Mouse (Mus musculus): ENCODE results near the gene Ehd1. TPM values are rescaled to one million over a fixed set of nuclear protein-coding genes. Genes with fewer than 3 reads are reported as not detected.
A peak's percentile ranks its signal among the peaks of the same experiment; 100 is the strongest.

Ehd1 gene
- polyA plus RNA-seq, 1 experiment from 2014 or later, result 85.5 TPM

DNA sequence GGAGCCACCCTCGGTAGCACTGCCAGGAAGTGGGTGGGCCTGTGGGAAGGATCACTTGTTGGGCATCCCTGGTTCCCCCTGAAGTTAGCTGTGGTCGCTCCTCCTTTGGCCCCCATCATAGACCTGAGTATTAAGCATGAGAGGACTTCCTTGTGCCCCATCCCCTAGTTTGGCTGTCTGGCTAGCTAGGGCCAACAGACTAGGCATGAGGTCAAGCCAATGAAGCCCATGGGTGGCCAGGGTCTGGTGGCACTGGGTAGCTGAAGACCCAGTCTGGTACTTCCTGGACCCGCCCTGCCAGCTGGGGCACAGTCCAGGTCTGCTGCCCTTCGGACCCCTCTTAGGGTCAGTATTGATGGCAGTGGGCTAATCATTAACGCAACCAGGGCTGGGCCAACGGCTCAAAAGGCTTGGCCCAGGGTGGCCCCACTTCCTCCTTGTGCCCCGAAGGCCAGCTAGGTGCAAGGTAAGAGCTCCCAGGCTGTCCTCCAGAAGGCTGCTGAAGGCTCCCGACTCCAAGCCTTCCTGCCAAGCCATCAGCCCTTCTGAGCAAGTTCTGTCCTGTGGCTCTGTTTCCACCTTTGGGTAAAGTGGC, 13.6 kb upstream of the Ehd1 start:
- no peak overlapping the region for H3K4me3 ChIP-seq
- H3K9me3 ChIP-seq, result no peaks in the 10 kb centered on the region
- H3K36me3 ChIP-seq, result peaks cover 50% of the 10 kb centered on the region
- H3K9ac ChIP-seq, result no peak overlapping the region
- 86% methylated on average over 8 of the region's 8 CpGs for WGBS
- H3K27me3 ChIP-seq, result no peaks in the 10 kb centered on the region
- no peak overlapping the region for H3K27ac ChIP-seq (replicated peaks)
- no peak for ATAC-seq (ENCODE audit: low read depth)
- H3K4me1 ChIP-seq (replicated peaks), result no peaks in the 10 kb centered on the region
- no peak overlapping the region for H3K4me2 ChIP-seq

DNA sequence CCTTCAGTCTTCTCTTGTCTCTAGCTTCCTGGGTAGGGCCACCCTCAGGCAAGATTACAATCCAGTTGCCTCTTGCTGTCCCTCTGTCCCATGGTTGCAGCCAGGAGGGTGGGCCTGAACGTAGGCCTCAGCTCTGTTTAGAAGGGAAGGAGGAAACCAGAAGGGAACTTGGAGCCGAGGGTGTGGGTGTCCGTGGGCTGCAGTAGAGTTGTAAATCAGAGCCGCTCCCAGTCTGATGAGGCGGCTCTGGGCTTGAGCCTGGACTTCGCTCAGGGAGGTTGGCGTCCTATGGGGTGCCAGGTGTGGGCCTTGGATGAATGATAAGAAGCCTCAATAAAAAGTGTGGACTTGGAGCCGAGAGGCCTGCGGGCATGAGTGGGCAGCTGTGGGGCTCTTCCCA, 12.3 kb upstream of the Ehd1 start:
- H3K4me3 ChIP-seq, result no peak overlapping the region
- H3K36me3 ChIP-seq, result peaks cover 38% of the 10 kb centered on the region
- ATAC-seq (ENCODE audit: low read depth), result no peak
- 72% methylated on average over 9 of the region's 9 CpGs for WGBS
- H3K4me1 ChIP-seq (replicated peaks), result no peaks in the 10 kb centered on the region
- H3K9ac ChIP-seq, result no peak overlapping the region; the same call in 1 of the 2 replicates
- no peak overlapping the region for H3K4me2 ChIP-seq
- no peak overlapping the region for H3K27ac ChIP-seq (replicated peaks)
- H3K27me3 ChIP-seq, result no peaks in the 10 kb centered on the region
- no peaks in the 10 kb centered on the region for H3K9me3 ChIP-seq

DNA sequence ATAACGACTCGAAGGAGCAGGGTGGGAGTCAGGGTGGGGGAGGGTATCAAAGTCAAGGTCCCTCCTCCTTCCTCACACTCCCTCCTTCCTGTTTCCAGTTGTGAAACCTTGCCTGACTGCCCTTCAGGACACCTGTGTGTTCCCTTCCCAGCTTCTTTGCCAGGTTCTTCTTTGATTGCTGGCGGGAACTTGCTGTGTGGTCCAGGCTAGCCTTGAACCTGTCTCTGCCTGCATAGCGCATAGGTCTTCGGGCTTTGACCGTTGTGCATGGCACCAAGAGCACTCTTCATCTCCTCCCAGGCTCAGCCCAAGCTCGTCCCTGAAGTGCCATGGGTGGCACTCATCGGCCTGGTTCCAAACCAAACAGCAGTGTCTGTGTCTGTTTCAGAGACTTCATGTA, 11.6 kb upstream of the Ehd1 start:
- no peak overlapping the region for H3K27ac ChIP-seq (replicated peaks)
- no peak for ATAC-seq (ENCODE audit: low read depth)
- WGBS, result 85% methylated on average over 8 of the region's 8 CpGs
- no peak overlapping the region for H3K4me2 ChIP-seq
- no peak overlapping the region for H3K4me3 ChIP-seq
- H3K4me1 ChIP-seq (replicated peaks), result no peaks in the 10 kb centered on the region
- H3K36me3 ChIP-seq, result peaks cover 32% of the 10 kb centered on the region
- no peaks in the 10 kb centered on the region for H3K9me3 ChIP-seq
- H3K9ac ChIP-seq, result no peak overlapping the region
- H3K27me3 ChIP-seq, result no peaks in the 10 kb centered on the region

DNA sequence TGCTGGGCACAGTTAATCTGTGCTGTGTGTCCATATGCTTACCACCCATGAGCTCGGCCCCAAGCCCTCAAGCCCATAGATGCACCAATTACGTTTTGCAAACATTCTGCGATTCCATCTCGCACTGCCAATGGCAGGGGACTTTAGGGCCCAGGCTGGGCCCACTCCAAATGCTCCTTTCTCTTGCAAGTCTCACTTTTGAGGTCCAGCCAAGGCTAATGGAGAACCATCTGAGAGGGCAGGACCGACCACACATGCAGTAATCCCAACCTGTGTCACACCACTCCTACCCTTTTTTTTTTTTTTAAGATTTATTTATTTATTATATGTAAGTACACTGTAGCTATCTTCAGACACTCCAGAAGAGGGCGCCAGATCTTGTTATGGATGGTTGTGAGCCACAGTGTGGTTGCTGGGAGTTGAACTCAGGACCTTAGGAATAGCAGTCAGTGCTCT, 10.8 kb upstream of the Ehd1 start:
- H3K9ac ChIP-seq, result no peak overlapping the region
- no peak overlapping the region for H3K27ac ChIP-seq (replicated peaks)
- 71% methylated on average over 6 of the region's 6 CpGs for WGBS
- H3K4me1 ChIP-seq (replicated peaks), result no peaks in the 10 kb centered on the region
- peaks cover 24% of the 10 kb centered on the region for H3K36me3 ChIP-seq
- no peaks in the 10 kb centered on the region for H3K9me3 ChIP-seq
- ATAC-seq (ENCODE audit: low read depth), result no peak
- no peak overlapping the region for H3K4me2 ChIP-seq
- H3K27me3 ChIP-seq, result no peaks in the 10 kb centered on the region
- no peak overlapping the region for H3K4me3 ChIP-seq

DNA sequence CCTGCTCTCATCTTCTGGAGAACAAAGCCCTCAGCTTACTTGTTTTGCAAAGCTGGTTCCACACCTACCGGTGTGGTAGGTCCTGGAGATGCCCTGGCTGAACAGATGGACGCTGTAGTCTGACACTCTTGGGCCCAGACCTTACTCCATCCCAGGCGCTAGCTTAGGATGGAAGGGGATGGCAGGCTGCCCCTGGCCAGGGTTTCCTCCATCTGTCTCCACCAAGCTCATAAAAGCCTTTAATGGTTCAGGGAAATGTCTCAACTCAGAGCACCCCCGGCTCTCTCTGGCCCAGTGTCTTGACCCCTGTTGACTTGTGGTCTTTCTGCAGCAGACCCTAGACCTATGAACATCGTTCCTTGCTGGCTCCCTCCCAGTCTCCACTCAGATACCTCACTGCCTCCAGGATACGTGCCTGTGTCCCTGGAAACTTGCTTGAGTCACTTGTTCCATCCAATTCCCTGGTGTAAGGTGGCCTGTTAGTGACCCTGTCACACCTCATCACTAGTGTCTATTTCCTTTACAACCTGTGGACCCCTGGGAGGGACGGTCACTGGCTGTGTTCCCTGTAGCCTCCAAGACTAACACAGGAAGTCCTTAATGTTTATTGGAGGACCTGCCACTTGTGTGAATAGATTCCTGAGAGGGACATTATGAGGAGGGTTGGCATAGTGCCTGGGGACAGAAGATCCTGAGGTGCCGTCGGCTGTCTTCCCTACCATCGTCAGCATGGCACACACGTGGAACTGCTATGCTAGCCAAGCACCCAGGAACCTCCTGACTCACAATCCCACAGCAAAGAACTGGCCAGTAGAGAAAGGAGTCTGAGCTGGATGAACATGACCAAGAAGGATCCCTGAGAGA, 9.0 kb upstream of the Ehd1 start:
- H3K9me3 ChIP-seq, result no peaks in the 10 kb centered on the region
- H3K4me3 ChIP-seq, result no peak overlapping the region
- no peak overlapping the region for H3K27ac ChIP-seq (replicated peaks)
- 52% methylated on average over 11 of the region's 11 CpGs for WGBS
- H3K4me1 ChIP-seq (replicated peaks), result no peaks in the 10 kb centered on the region
- 0 out of 2 replicates have a peak overlapping the region, but pooled peaks have one; percentile 43 for H3K9ac ChIP-seq
- no peak overlapping the region for H3K4me2 ChIP-seq
- peaks cover 6% of the 10 kb centered on the region for H3K36me3 ChIP-seq
- H3K27me3 ChIP-seq, result peaks cover 6% of the 10 kb centered on the region; the same call in 1 of the 2 replicates
- no peak for ATAC-seq (ENCODE audit: low read depth)

DNA sequence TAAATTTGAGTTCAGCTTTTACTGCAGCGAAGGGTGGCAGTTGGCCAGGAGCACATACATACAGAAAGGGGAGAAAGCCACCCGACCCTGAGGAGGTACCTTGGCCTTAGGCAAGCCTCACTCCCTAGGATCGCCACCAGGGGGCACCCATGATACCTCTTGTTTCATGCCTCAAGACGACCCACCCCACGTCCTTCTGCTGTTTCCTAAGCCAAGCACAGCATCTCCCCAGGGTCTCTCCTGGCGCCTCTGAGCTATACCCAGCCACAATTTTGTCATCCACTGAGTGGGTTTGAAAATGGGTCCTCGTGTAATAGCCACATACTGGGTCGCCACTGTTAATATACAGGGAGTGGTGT, 8.4 kb upstream of the Ehd1 start:
- peak; percentile 70 for ATAC-seq (ENCODE audit: low read depth)
- H3K27me3 ChIP-seq, result peaks cover 6% of the 10 kb centered on the region; the same call in 1 of the 2 replicates
- no peaks in the 10 kb centered on the region for H3K4me1 ChIP-seq (replicated peaks)
- WGBS, result 14% methylated on average over 8 of the region's 8 CpGs
- 0 out of 2 replicates have a peak, but pooled peaks cover under 1% of the 10 kb centered on the region for H3K36me3 ChIP-seq
- no peak overlapping the region for H3K4me3 ChIP-seq
- H3K4me2 ChIP-seq, result no peak overlapping the region
- no peaks in the 10 kb centered on the region for H3K9me3 ChIP-seq
- H3K9ac ChIP-seq, result no peak overlapping the region
- no peak overlapping the region for H3K27ac ChIP-seq (replicated peaks)

DNA sequence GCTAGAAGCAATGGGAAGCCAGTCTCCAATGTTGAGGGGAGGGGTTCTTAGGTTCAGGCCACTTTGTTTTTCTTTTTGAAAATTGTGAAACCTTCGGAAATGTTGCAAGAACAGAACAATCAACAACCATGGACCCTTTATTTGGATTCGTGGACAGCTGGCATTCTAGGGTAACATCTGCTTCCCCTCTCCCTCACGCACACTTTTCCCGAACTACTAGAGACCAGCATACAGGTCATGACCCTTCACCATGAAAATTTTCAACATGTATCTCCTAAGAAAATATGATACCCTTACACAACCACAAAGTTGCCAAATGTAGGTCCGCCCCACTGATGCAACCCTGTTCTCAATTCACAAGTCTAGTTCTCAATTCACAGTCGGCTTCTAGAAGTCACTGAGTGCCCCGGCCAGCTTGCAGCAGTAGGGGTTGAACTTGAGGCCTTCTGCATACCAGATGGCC, 7.8 kb upstream of the Ehd1 start:
- Histone ChIP-seq H3K9me3 (no peaks in the 10 kb centered on the region), H3K4me3 (no peak overlapping the region), H3K4me1 (replicated peaks) (no peaks in the 10 kb centered on the region), H3K36me3 (no peaks in the 10 kb centered on the region), H3K27ac (replicated peaks) (no peak overlapping the region), H3K9ac (no peak overlapping the region), H3K4me2 (no peak overlapping the region), H3K27me3 (peaks cover 6% of the 10 kb centered on the region; the same call in 1 of the 2 replicates)
- no peak for ATAC-seq (ENCODE audit: low read depth)
- WGBS, result 85% methylated on average over 7 of the region's 7 CpGs

DNA sequence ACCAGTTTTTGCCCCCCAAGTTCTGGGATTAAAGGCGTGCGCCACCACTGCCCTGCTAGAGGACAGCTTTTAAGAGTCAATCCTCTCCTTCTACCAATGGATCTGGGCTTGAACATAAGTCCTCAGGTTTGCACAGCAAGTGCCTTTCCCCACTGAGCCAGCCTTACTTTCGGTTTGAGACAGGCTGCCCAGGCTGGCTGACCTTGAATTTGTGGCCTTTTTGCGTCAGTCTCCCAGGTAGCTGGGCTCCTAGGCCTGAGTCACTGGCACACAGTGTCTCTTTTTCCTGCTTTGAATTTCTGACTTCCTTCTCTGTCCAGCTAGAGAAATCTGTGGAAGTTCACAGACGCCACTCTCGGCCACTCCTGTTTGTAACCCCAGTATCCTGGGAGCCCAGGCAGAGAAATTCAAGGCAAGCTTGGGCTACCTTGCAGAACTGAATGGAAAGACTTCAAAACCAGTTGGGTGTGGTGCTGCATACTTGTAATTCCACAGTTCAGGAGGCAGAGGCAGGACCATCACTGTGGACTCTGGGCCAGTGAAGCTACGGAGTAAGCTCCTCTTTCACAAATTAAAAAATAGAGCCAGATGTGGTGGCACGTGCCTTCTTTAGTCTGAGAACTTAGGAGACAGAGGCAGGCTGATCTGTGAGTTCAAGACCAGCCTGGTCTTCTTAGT, 6.6 kb upstream of the Ehd1 start:
- H3K9ac ChIP-seq, result no peak overlapping the region
- H3K4me3 ChIP-seq, result no peak overlapping the region
- no peak overlapping the region for H3K27ac ChIP-seq (replicated peaks)
- 90% methylated on average over 8 of the region's 8 CpGs for WGBS
- H3K4me2 ChIP-seq, result no peak overlapping the region
- H3K9me3 ChIP-seq, result no peaks in the 10 kb centered on the region
- ATAC-seq (ENCODE audit: low read depth), result no peak
- peaks cover 6% of the 10 kb centered on the region; the same call in 1 of the 2 replicates for H3K27me3 ChIP-seq
- no peaks in the 10 kb centered on the region for H3K36me3 ChIP-seq
- H3K4me1 ChIP-seq (replicated peaks), result no peaks in the 10 kb centered on the region

DNA sequence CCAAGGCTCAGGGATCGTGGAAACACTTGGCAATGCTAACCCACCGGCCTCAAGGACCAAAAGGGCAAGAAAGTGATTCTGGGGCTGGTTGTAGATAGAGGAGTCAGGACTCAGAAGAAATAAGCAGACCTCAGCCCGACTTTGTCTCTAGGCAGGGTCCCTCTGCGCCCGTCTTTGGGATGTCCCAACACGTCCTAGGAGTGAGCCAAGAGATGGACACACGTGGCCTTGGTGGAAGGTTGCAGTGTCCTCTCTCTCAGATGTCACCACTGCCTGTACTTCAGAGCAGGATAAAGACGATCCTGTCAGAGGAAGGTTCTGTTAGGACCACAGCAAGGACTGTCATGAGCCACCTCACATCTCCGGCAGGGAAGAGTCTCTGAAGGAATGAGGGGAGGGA, 5.9 kb upstream of the Ehd1 start:
- H3K36me3 ChIP-seq, result no peaks in the 10 kb centered on the region
- no peak overlapping the region for H3K4me2 ChIP-seq
- H3K4me3 ChIP-seq, result no peak overlapping the region
- no peak for ATAC-seq (ENCODE audit: low read depth)
- H3K27ac ChIP-seq (replicated peaks), result no peak overlapping the region
- peak overlapping the region; percentile 38; the same call in 1 of the 2 replicates for H3K9ac ChIP-seq
- H3K9me3 ChIP-seq, result no peaks in the 10 kb centered on the region
- 66% methylated on average over 9 of the region's 9 CpGs for WGBS
- peaks cover 5% of the 10 kb centered on the region for H3K4me1 ChIP-seq (replicated peaks)
- peaks cover 6% of the 10 kb centered on the region; the same call in 1 of the 2 replicates for H3K27me3 ChIP-seq

DNA sequence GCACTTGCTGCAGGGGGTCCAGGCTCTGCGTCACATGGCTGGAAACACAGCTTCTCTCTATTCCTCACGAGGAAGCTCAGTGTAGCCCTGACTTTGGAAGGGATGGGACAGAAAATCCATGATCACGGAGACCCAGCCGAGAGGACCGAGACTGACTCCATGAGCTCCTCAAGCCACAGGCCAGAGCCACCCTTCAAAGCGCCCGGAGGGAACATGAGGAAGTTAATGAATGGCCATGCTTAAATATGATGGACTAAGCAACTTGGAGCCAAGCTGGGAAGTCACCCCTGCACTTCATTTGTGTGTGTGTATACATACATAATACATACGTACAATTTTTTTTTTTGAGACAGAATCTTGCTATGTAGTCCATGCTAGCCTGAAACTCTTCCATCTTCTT, 5.3 kb upstream of the Ehd1 start:
- H3K9me3 ChIP-seq, result no peaks in the 10 kb centered on the region
- ATAC-seq (ENCODE audit: low read depth), result no peak
- H3K4me3 ChIP-seq, result no peak overlapping the region
- H3K36me3 ChIP-seq, result no peaks in the 10 kb centered on the region
- H3K27ac ChIP-seq (replicated peaks), result no peak overlapping the region
- H3K4me2 ChIP-seq, result no peak overlapping the region
- peaks cover 10% of the 10 kb centered on the region for H3K4me1 ChIP-seq (replicated peaks)
- H3K9ac ChIP-seq, result peak overlapping the region; percentile 38; the same call in 1 of the 2 replicates
- H3K27me3 ChIP-seq, result peaks cover 6% of the 10 kb centered on the region; the same call in 1 of the 2 replicates
- WGBS, result 34% methylated on average over 8 of the region's 8 CpGs

DNA sequence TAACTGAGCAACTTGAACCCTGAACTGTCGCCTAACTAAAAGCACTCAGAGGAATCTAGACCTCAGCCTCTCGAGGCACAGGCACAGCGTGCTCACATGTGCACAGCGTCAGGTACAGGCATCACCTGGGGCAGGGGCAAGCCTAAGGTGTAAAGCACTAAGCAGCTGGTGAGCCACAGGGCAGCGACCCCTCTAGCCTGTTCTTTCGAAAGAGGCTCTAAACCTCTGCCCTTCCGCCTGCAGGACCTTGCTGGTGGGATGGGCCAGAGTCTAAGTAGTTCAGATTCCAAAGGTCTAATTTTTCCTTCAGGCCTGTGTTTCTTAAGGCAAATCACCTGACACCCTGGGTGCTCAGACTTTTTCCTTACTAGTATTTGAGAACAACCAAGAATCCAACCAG, 4.5 kb upstream of the Ehd1 start:
- Histone ChIP-seq H3K27me3 (peaks cover 6% of the 10 kb centered on the region; the same call in 1 of the 2 replicates), H3K9ac (no peak overlapping the region), H3K4me1 (replicated peaks) (peaks cover 11% of the 10 kb centered on the region), H3K27ac (replicated peaks) (no peak overlapping the region), H3K9me3 (no peaks in the 10 kb centered on the region), H3K36me3 (no peaks in the 10 kb centered on the region), H3K4me3 (no peak overlapping the region), H3K4me2 (no peak overlapping the region)
- WGBS, result 73% methylated on average over 7 of the region's 7 CpGs
- ATAC-seq (ENCODE audit: low read depth), result no peak

DNA sequence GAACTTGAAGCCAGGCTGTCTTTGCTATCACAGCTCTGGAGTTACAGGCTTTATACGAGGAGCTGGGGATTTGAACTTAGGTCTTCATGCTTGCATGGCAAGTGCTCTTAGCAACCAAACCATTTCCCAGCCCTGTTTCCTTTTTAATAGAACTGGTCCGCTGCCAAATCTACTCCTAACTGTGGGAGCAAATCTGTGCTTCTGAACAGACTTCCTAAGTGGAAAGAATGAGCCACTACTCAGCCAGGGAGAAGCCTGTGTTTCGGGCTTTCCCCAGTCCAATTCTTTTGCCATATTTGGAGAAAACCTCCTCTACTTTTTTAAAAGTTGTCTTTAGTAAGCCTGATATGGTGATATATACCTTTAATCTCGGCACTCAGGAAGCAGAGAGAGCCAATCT, 3.8 kb upstream of the Ehd1 start:
- H3K4me1 ChIP-seq (replicated peaks), result peaks cover 14% of the 10 kb centered on the region
- peaks cover 6% of the 10 kb centered on the region; the same call in 1 of the 2 replicates for H3K27me3 ChIP-seq
- no peak overlapping the region for H3K4me3 ChIP-seq
- H3K9ac ChIP-seq, result no peak overlapping the region
- H3K36me3 ChIP-seq, result no peaks in the 10 kb centered on the region
- no peak overlapping the region for H3K27ac ChIP-seq (replicated peaks)
- H3K4me2 ChIP-seq, result no peak overlapping the region
- H3K9me3 ChIP-seq, result no peaks in the 10 kb centered on the region
- ATAC-seq (ENCODE audit: low read depth), result no peak
- WGBS, result 86% methylated on average over 4 of the region's 4 CpGs

Data from neural tube, embryonic 13.5 days (tissue).